Mouse (Mus musculus) thymus, adult 2 months (tissue): Measurements from ENCODE around the gene Asb13.

Experiments
- CTCF ChIP-seq: fragments of 200-500 bp; IDR thresholded peaks from 2 replicates; pipeline ENCODE4 v1.5.1; 2012; ENCODE audit warnings: mild to moderate bottlenecking, control low read depth, low read length, moderate library complexity, borderline replicate concordance; ENCODE audit not compliant: control insufficient read depth, poor library complexity, insufficient read depth; ENCODE audit errors: extremely low read depth
- POLR2A ChIP-seq: fragments of 200-500 bp; IDR thresholded peaks from 2 replicates; pipeline ENCODE4 v1.6.1; 2012; ENCODE audit warnings: mild to moderate bottlenecking, low read length, control low read depth, moderate library complexity; ENCODE audit not compliant: control insufficient read depth, poor library complexity, insufficient read depth; ENCODE audit errors: extremely low read depth

DNA sequence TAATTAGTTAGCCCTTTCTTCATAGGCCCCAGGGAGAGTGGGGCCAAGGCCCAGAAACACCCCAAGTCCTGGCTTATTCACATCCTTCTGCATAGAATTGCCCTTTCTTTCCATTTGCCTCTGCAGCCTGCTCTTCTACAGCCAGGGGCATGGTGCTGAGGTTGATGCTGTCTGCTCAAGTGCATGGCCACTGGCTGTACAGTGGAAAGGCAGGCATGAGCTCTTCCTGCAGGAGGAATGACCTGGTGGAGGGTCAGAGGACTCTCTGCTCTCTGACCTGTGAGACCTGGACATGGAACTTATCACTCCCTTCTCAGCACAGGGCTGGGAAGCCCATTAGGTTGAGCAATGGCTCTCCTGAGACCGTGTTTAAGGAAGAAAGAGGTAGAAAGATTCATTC is 35.8 kb downstream of the Asb13 start:
- TF ChIP-seq CTCF: no peak
- no peak for TF ChIP-seq POLR2A
